Mouse (Mus musculus) hindbrain, embryonic 12.5 days (tissue): Measurements from ENCODE around the gene Atp6v0d1. TPM values are rescaled to one million over a fixed set of nuclear protein-coding genes. Genes with fewer than 3 reads are reported as not detected.
A peak's percentile ranks its signal among the peaks of the same experiment; 100 is the strongest.

ENCODE experiments used
- ATAC-seq: fragments of 200-750 bp; cut with Nextera tagmentation; 2 replicates; pipeline ENCODE4 v1.8.0; 2017; ENCODE audit warnings: moderate TSS enrichment; ENCODE audit not compliant: low FRiP score
- H3K27ac ChIP-seq: fragments of 300-500 bp; sonication (generic); 2 replicates; pipeline ENCODE4 v1.5.1; 2016; ENCODE audit warnings: mild to moderate bottlenecking
- H3K27me3 ChIP-seq: fragments of 300-500 bp; sonication (generic); 2 replicates; pipeline ENCODE4 v1.6.1; 2016; ENCODE audit warnings: mild to moderate bottlenecking
- H3K36me3 ChIP-seq: fragments of 300-500 bp; sonication (generic); 2 replicates; pipeline ENCODE4 v1.6.1; 2016; ENCODE audit warnings: mild to moderate bottlenecking
- H3K4me1 ChIP-seq: fragments of 300-500 bp; sonication (generic); 2 replicates; pipeline ENCODE4 v1.6.1; 2016
- H3K4me2 ChIP-seq: fragments of 300-500 bp; sonication (generic); replicated peaks from 2 replicates; pipeline ENCODE4 v1.6.1; 2016; ENCODE audit warnings: mild to moderate bottlenecking
- H3K4me3 ChIP-seq: fragments of 300-500 bp; sonication (generic); 2 replicates; pipeline ENCODE4 v1.5.1; 2016; ENCODE audit warnings: mild to moderate bottlenecking
- H3K9ac ChIP-seq: fragments of 300-500 bp; sonication (generic); 2 replicates; pipeline ENCODE4 v1.6.1; 2016; ENCODE audit warnings: mild to moderate bottlenecking, moderate library complexity
- H3K9me3 ChIP-seq: fragments of 300-500 bp; sonication (generic); replicated peaks from 2 replicates; pipeline ENCODE4 v1.6.1; 2016; ENCODE audit warnings: mild to moderate bottlenecking
- WGBS: fragments of 180-500 bp; shearing (Covaris S2); methylation state at CpG from one replicate; pipeline ENCODE4 v1.1.7; 2016; 5-methylcytosine and 5-hydroxymethylcytosine counted together
- microRNA counts: library from miRNA; unstranded; fragments of <30 nt; microRNA quantifications from one replicate; lab custom pipeline; 2017
- microRNA-seq: library from miRNA; unstranded; fragments of <30 nt; microRNA quantifications from one replicate; pipeline ENCODE4, GENCODE M21; 2017
- polyA plus RNA-seq: library from polyadenylated mRNA; unstranded; fragments of >200 nt; fragmentation: Nextera tagmentation; extraction: Ambion mirVana; gene quantifications from 2 replicates; pipeline ENCODE4 v1.2.1, GENCODE M21; 2016

Gene Atp6v0d1
- polyA plus RNA-seq, 1 experiment from 2014 or later: 127 TPM

DNA sequence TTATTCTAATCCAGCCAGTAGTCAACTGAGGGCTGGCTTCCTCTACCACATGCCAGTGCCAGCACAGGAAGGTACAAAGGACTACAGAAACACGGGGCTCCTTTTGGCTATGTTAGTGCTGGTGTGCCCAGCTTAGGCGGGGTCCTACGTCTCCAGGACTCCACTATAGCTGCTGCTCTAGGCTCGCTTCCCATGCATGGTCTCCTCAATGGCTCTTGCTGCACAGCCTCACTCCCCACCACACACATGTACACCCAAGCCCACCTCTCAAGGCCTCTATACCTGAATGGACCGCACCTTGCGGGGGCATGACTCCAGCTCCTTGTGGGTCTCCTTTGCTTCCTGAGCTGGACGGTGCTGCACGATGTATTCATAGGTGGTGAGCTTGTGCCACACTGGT, 90.1 kb downstream of the Atp6v0d1 start:
- Histone ChIP-seq H3K27ac (no peak overlapping the region), H3K27me3 (peaks cover 18% of the 10 kb centered on the region), H3K4me1 (peaks cover 58% of the 10 kb centered on the region), H3K9me3 (no peaks in the 10 kb centered on the region), H3K9ac (peak overlapping the region; percentile 13; the same call in 1 of the 2 replicates), H3K36me3 (peaks cover 7% of the 10 kb centered on the region; the same call in 1 of the 2 replicates), H3K4me3 (no peak overlapping the region), H3K4me2 (no peak overlapping the region)
- ATAC-seq: no peak
- 92% methylated on average over 8 of the region's 8 CpGs for WGBS

GRCm38 (mm10) chr8:105475254-105475653, 90.6 kb downstream of the Atp6v0d1 start:
- no peak for ATAC-seq
- Histone ChIP-seq H3K4me3 (no peak overlapping the region), H3K36me3 (peaks cover 7% of the 10 kb centered on the region; the same call in 1 of the 2 replicates), H3K4me1 (peaks cover 60% of the 10 kb centered on the region), H3K4me2 (no peak overlapping the region), H3K27ac (no peak overlapping the region), H3K9ac (no peak overlapping the region), H3K27me3 (peaks cover 18% of the 10 kb centered on the region), H3K9me3 (no peaks in the 10 kb centered on the region)
- 31% methylated on average over 4 of the region's 4 CpGs for WGBS

- Histone ChIP-seq H3K4me1 (peaks cover 66% of the 10 kb centered on the region), H3K4me2 (no peak overlapping the region), H3K27ac (peak overlapping the region; percentile 30; the same call in 1 of the 2 replicates), H3K4me3 (no peak overlapping the region), H3K9ac (no peak overlapping the region), H3K36me3 (peaks cover 7% of the 10 kb centered on the region; the same call in 1 of the 2 replicates), H3K9me3 (no peaks in the 10 kb centered on the region), H3K27me3 (peaks cover 18% of the 10 kb centered on the region)
- WGBS: 38% methylated on average over 5 of the region's 5 CpGs
- ATAC-seq: no peak
These were observed 91.2 kb downstream of the Atp6v0d1 start for GRCm38 (mm10) chr8:105474680-105475079.

MicroRNA genes within 50 kb of the gene (microRNA counts, 519-probe panel; counts per million panel counts)
- 3,178 counts per million, percentile 71 among the panel's probes with 10 or more counts for microRNA mmu-miR-1966 (lab: Ali Mortazavi, UCI)

Small RNAs within 50 kb of the gene (microRNA-seq; reads per million reads assigned to microRNA genes)
- gene Mir1966: not detected

Other genes starting within 250 kb of the Atp6v0d1 start
- 1.3 TPM in 2 replicates for gene Lrrc29, start 239.8 kb downstream of the Atp6v0d1 start, polyA plus RNA-seq
- gene Tmem208, start 239.7 kb downstream of the Atp6v0d1 start, polyA plus RNA-seq: 97.6 and 100 TPM in 2 replicates
- 1.4 and 2.0 TPM in 2 replicates for gene Fhod1, start 218.1 kb downstream of the Atp6v0d1 start, polyA plus RNA-seq
- gene Slc9a5, start 217.2 kb downstream of the Atp6v0d1 start, polyA plus RNA-seq: 7.2 and 7.7 TPM in 2 replicates
- gene Plekhg4, start 192.8 kb downstream of the Atp6v0d1 start, polyA plus RNA-seq: 0.59 and 0.93 TPM in 2 replicates
- gene Kctd19, start 152.5 kb downstream of the Atp6v0d1 start, polyA plus RNA-seq: 0.08 TPM in 1 of 2 replicates, not detected in the other
- 2.1 and 3.1 TPM in 2 replicates for gene Lrrc36, start 152.5 kb downstream of the Atp6v0d1 start, polyA plus RNA-seq
- gene Tppp3, start 94.5 kb downstream of the Atp6v0d1 start, polyA plus RNA-seq: 162 and 186 TPM in 2 replicates
- gene Zdhhc1, start 69.1 kb downstream of the Atp6v0d1 start, polyA plus RNA-seq: 35.8 and 36.1 TPM in 2 replicates
- 24.2 and 24.7 TPM in 2 replicates for gene Hsd11b2, start 47.3 kb downstream of the Atp6v0d1 start, polyA plus RNA-seq
- gene Ripor1, start 39.2 kb upstream of the Atp6v0d1 start, polyA plus RNA-seq: 21.7 and 22.6 TPM in 2 replicates
- gene Ctcf, start 70.5 kb upstream of the Atp6v0d1 start, polyA plus RNA-seq: 132 and 139 TPM in 2 replicates
- gene Agrp, start 71.3 kb upstream of the Atp6v0d1 start, polyA plus RNA-seq: 1.3 TPM in 2 replicates
- 9.7 and 11.8 TPM in 2 replicates for gene Carmil2, start 120.2 kb upstream of the Atp6v0d1 start, polyA plus RNA-seq
- gene Acd, start 135.1 kb upstream of the Atp6v0d1 start, polyA plus RNA-seq: 79.1 and 88.0 TPM in 2 replicates
- 29.5 and 29.7 TPM in 2 replicates for gene Pard6a, start 135.1 kb upstream of the Atp6v0d1 start, polyA plus RNA-seq
- gene 4933405L10Rik, start 141.6 kb upstream of the Atp6v0d1 start, polyA plus RNA-seq: 0.39 TPM in 1 of 2 replicates, not detected in the other
- 22.4 and 23.6 TPM in 2 replicates for gene Enkd1, start 142.2 kb upstream of the Atp6v0d1 start, polyA plus RNA-seq
- gene Gfod2, start 192.6 kb upstream of the Atp6v0d1 start, polyA plus RNA-seq: 63.8 and 68.1 TPM in 2 replicates